Mouse (Mus musculus) kidney, adult 2 months (tissue): ENCODE measurements at regions not wholly inside any gene's neighbourhood (a gene's known extent, or its start where the extent isn't known, plus 50 kb on each side); places are given as distances from the start of the nearest gene placed in this dataset.

Experiments used
- CTCF ChIP-seq: fragments of 200-500 bp; conservative IDR thresholded peaks from 2 replicates; pipeline ENCODE4 v1.5.1; 2011; ENCODE audit warnings: low read depth, mild to moderate bottlenecking, control low read depth, low read length, moderate library complexity, mixed read lengths; ENCODE audit not compliant: insufficient read depth, insufficient read length
- POLR2A ChIP-seq: fragments of 200-500 bp; IDR thresholded peaks from one replicate; pipeline ENCODE4 v1.6.1; 2011; ENCODE audit warnings: low read depth, low read length, control low read depth

DNA sequence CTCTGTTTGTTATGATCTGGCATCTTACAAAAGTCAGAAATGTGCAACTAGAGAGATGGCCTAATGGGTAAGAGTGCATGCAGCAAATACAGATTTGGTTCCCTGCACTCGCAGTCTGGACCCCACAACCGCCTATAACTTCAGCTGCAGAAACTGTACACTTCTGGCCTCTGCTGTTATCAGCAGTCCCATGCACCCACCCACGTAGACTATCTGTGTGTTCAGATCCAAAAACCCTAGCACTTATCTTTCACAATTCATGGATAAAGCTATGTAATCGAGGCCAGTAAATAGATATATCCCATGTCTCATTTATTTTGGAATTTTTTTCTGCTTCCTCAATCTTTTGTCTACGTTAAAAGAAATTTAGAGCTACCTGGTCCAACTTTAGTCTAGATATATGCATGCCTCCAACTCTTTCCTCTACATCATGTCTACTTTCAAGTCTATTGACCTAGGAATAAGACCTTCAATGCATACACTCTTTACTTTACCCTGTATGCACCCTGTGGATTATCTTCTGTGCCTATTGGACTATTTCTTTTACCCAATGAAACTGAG, 95.0 kb upstream of the Gorab start:
- TF ChIP-seq CTCF = no peak
- TF ChIP-seq POLR2A = no peak
